Mouse (Mus musculus): ENCODE measurements around the gene Bag2.

GRCm38 (mm10) chr1:33738281-33738680 is 19.3 kb downstream of the Bag2 start:
- TF ChIP-seq CTCF (IDR thresholded peaks at IDR 0.05; ENCODE audit: control insufficient read depth, insufficient read depth, low read length) = no peak
- no peak for TF ChIP-seq POLR2A (IDR thresholded peaks at IDR 0.05; ENCODE audit: borderline replicate concordance, control insufficient read depth, low read depth, low read length)
